Mouse (Mus musculus) ES-E14 (cell line): ENCODE measurements around the gene Nfe2.

Source experiments
- CHD2 ChIP-seq: IDR thresholded peaks from 2 replicates; pipeline ENCODE4 v1.6.1; 2014; ENCODE audit warnings: mild to moderate bottlenecking, low read depth, low read length, inconsistent platforms
- MAFK ChIP-seq: IDR thresholded peaks from 2 replicates; pipeline ENCODE4 v1.6.1; 2014; ENCODE audit warnings: mild to moderate bottlenecking, low read depth, low read length, inconsistent platforms; ENCODE audit not compliant: insufficient read depth
- ZC3H11A ChIP-seq: IDR thresholded peaks from 2 replicates; pipeline ENCODE4 v1.6.1; 2012; ENCODE audit warnings: low read depth, mild to moderate bottlenecking, inconsistent platforms, low read length, borderline replicate concordance
- ZNF384 ChIP-seq: IDR thresholded peaks from 2 replicates; pipeline ENCODE4 v1.6.1; 2012; ENCODE audit warnings: low read depth, low read length, inconsistent platforms

DNA sequence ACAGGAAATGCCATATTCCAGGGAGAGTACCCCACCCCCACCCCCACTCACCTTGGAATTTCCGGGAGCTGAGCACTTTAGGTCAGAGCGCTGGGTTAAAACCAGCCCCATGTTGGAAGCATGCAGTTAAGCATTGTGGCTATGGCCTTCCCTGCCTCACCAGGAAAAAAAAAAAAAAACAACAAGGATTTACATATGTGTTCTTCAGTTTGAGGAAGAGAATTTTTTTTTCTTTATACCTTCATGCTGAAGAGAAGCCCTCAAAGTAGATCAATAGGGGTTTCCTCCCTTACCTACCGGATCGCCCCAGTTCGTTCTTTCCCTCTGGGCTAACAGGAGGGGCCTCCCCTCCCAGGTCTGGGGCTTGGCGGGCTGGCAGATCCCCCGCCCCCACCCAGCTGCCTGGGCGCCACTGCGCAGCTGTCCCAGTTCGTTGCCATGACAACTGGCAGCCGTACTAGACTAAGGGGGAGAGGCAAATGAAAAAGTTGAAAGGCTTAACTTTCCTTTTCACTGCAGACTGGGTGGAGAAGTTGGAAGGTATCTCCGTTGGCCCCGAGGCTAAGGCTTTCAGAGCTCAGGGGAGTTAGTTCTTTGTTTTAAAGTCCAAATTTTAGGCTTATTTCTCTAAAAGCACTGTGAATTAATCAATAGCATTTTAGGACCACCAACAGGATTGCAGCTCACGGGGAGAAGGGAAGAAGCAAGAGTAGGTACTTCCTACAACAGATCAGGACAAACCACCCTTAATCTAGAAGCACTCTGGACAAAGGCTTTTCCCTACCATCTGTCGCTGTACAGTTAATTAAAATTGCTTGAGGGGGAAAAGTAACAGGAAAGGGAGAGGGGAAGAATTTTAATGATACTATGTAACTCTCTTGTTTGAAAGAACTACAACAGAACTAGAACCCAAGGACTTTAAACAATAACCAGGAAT is 43.0 kb downstream of the Nfe2 start:
- TF ChIP-seq ZNF384, result peak; percentile 92
- TF ChIP-seq ZC3H11A, result no peak
- no peak for TF ChIP-seq CHD2
- no peak for TF ChIP-seq MAFK
